Mouse (Mus musculus) kidney, adult 2 months (tissue): Measurements from ENCODE around the gene Gss. TPM values are rescaled to one million over a fixed set of nuclear protein-coding genes. Genes with fewer than 3 reads are reported as not detected.

Experiments
- DNase-seq: peaks from one replicate; pipeline ENCODE4 v3.0.0; 2021
- H3K27ac ChIP-seq: fragments of 200-500 bp; 2 replicates; pipeline ENCODE4 v1.5.1; 2012; ENCODE audit warnings: low read depth, low read length, control low read depth, inconsistent platforms; ENCODE audit not compliant: insufficient read depth
- H3K27me3 ChIP-seq: fragments of 200-500 bp; replicated peaks from 2 replicates; pipeline ENCODE4 v1.6.1; 2012; ENCODE audit warnings: mild to moderate bottlenecking, moderate library complexity, low read length, inconsistent platforms; ENCODE audit not compliant: control insufficient read depth, insufficient read depth
- H3K36me3 ChIP-seq: fragments of 200-500 bp; 2 replicates; pipeline ENCODE4 v1.6.1; 2012; ENCODE audit warnings: mild to moderate bottlenecking, moderate library complexity, low read length, inconsistent platforms; ENCODE audit not compliant: control insufficient read depth, insufficient read depth
- H3K4me1 ChIP-seq: fragments of 200-500 bp; 2 replicates; pipeline ENCODE4 v1.6.1; 2011; ENCODE audit warnings: low read length; ENCODE audit not compliant: control insufficient read depth, insufficient read depth
- H3K4me3 ChIP-seq: fragments of 200-500 bp; 2 replicates; pipeline ENCODE4 v1.5.1; 2011; ENCODE audit warnings: mild to moderate bottlenecking, low read depth, low read length, control low read depth; ENCODE audit not compliant: insufficient read depth
- CTCF ChIP-seq: fragments of 200-500 bp; conservative IDR thresholded peaks from 2 replicates; pipeline ENCODE4 v1.5.1; 2011; ENCODE audit warnings: low read depth, mild to moderate bottlenecking, control low read depth, low read length, moderate library complexity, mixed read lengths; ENCODE audit not compliant: insufficient read depth, insufficient read length
- POLR2A ChIP-seq: fragments of 200-500 bp; IDR thresholded peaks from one replicate; pipeline ENCODE4 v1.6.1; 2011; ENCODE audit warnings: low read depth, low read length, control low read depth
- WGBS: fragments of 180-500 bp; shearing (Covaris S2); methylation state at CpG from one replicate; pipeline ENCODE4 v1.1.7; 2018; 5-methylcytosine and 5-hydroxymethylcytosine counted together
- polyA plus RNA-seq: library from polyadenylated mRNA; depleted of rRNA; stranded (reverse); fragments of >200 nt; gene quantifications from 2 replicates; pipeline ENCODE4 v1.2.3, GENCODE M21; 2012; rRNA removed

Gene Gss
- polyA plus RNA-seq = 248 and 308 TPM in 2 replicates

DNA sequence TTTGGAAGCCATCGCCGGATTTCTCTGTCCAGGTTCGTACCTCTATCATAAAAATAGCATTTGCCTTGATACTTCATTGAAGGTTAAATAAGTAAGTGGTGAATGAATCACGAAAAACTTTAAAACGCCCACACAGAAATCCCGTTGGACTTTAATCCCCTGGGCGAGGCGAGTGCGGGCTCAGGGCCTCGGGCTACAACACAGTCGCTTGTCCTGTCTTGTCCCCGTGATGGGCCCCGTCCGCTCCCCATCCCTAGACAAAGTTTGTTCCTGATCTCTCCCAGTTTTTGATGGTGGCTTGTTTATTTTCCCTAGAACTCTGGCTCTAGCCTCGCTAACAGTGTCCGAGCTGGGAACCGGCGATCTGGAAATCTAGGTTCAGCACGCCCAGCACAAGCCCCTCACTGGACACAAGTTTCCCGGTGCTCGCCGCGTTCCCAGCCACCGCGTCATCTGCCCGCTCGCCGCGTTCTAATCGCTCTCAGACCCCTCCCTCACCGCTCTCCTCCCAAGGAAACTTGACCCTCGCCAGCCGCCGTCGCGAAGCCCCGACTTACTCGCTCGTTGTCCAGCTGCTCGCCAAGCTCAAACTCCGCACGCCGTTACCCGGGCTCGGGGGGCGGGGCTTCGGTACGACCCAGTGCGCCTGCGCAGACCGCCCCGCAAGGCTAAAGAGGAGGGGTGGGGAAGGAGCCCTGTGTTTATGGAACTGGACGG is at the start of gene Gss:
TSS of gene Gss (minus strand) at position 674 of the 717 bp plus-strand sequence.
- WGBS = 1% methylated on average over 53 of the region's 53 CpGs
- H3K36me3 ChIP-seq = no peaks in the 10 kb centered on the region
- peak within 1 kb of the TSS; percentile 73 for H3K4me3 ChIP-seq
- no peaks in the 10 kb centered on the region for H3K27me3 ChIP-seq
- TF ChIP-seq POLR2A (peak; percentile 65), CTCF (no peak)
- H3K4me1 ChIP-seq = peaks cover 20% of the 10 kb centered on the region; the same call in 1 of the 2 replicates
- peak; percentile 99 for DNase-seq
- H3K27ac ChIP-seq = peak within 1 kb of the TSS; percentile 85

DNA sequence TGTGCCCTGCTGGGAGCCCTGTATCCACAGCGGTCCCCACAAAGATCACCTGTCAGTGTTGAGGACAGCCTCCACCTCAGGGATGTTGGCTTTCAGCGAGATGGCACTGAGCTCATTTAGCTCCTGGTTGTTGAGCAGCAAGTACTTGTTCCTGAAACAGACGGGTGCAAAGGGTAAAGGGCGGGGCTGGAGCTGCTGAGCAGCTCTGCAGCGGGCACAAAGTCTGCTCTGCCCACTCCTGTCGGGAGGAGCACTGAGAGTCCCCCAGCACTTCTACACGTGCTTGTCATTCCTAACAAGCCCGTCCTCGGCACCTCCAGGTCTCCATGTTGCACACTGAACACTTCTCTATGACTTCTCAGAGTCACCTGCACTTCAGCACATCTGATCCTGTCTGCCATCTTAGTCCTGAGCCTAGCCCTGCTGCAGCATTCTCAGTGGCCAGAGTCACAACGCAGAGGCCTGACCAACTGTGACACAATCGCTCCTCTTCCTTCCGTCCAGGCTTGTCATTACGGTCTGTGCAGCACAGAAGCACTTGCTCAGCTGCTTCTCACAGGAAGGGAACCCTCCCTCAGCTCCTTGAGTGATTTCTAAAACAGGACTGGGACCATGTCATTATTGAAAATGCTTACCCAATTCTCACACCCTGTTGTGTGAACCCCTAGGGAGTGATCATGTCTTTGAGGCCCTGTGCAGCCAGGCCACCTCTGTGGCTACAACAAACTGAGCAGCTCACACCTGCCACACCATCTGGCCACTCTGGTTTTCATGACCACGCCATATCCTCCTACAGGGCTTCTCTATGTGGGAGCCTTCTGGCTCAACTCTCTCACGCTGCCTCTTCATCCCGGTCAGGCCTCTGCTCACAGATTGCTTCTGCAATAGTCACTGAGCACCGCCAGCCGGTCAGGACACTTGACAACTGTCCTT is 49.2 kb upstream of the Gss start:
- WGBS = 63% methylated on average over 18 of the region's 18 CpGs
- DNase-seq = peak; percentile 86

DNA sequence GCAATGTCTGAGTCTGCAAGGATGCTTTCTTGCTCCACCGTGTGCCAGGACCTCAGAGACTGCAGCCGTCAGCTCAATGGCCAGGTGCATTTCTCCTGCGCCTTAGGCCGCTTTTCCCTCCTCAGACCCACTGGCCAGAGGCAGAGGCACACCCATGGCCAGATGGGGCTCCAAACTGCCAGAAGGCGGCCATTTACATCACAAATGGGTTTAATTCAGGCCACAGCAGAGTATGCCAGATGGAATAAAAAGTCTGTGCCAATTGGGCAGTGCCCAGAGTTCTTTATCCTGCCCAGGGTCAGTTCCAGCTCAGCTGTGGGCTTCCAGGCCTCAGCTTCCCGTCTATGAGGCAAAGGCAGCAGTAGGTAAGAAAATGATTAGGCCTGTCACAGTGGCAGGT is 48.0 kb upstream of the Gss start:
- Histone ChIP-seq H3K4me1 (peaks cover 5% of the 10 kb centered on the region; the same call in 1 of the 2 replicates), H3K27me3 (no peaks in the 10 kb centered on the region), H3K4me3 (no peak overlapping the region), H3K27ac (no peak overlapping the region), H3K36me3 (peaks cover 1% of the 10 kb centered on the region; the same call in 1 of the 2 replicates)
- WGBS = 82% methylated on average over 6 of the region's 6 CpGs
- DNase-seq = no peak
- no peak for TF ChIP-seq POLR2A
- no peak for TF ChIP-seq CTCF

More for the DNA sequence above, 49.2 kb upstream of the Gss start:
- Histone ChIP-seq H3K36me3 (peaks cover 1% of the 10 kb centered on the region; the same call in 1 of the 2 replicates), H3K27ac (no peak overlapping the region), H3K4me3 (no peak overlapping the region), H3K4me1 (peaks cover 5% of the 10 kb centered on the region; the same call in 1 of the 2 replicates), H3K27me3 (no peaks in the 10 kb centered on the region)
- TF ChIP-seq POLR2A = no peak
- TF ChIP-seq CTCF = no peak

DNA sequence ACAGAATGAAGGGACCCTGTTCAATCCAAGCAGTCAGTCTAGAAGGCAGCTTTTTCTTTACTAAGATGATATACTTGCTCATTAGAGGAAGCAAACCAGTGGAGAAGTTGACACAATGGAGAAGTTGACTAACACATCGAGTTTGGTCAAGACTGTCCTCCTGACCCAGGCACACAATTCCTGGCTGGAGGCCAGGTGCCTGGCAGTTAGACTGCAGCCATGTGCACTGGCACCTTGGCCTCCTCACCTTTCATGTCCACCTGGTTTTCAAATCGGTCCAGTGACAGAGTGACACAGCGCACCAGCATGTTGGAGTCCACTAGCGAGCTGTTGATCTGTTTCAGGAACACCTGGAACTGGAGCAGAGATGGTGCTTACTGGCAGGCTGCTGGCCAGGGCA is 44.8 kb upstream of the Gss start:
- H3K36me3 ChIP-seq = no peaks in the 10 kb centered on the region; the same call in 1 of the 2 replicates

DNA sequence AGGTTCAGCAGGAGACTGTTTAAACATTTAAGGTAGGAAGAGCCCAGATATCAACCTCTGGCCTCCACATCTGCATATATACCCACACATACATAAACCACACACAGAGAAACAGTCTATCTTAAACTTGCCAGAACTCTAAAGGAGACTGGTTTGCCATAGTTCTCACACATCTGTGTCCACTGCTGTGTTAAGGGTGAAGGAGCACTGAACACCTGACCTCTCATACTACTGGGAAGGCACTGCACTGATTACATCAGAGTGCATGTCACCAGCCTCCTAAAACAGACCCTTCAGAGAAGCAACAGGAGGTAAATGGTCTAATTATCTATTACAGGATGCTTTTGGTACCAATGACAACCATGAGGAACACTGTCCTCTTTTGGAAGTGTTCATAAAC is 44.3 kb upstream of the Gss start:
- TF ChIP-seq CTCF = no peak
- no peak for TF ChIP-seq POLR2A
- DNase-seq = no peak
- no peaks in the 10 kb centered on the region for H3K27me3 ChIP-seq

More for the DNA sequence above, 44.8 kb upstream of the Gss start:
- Histone ChIP-seq H3K27me3 (no peaks in the 10 kb centered on the region), H3K27ac (no peak overlapping the region), H3K4me3 (no peak overlapping the region), H3K4me1 (peaks cover 5% of the 10 kb centered on the region; the same call in 1 of the 2 replicates)
- TF ChIP-seq CTCF (no peak), POLR2A (no peak)
- DNase-seq = peak; percentile 40
- 64% methylated on average over 4 of the region's 4 CpGs for WGBS

DNA sequence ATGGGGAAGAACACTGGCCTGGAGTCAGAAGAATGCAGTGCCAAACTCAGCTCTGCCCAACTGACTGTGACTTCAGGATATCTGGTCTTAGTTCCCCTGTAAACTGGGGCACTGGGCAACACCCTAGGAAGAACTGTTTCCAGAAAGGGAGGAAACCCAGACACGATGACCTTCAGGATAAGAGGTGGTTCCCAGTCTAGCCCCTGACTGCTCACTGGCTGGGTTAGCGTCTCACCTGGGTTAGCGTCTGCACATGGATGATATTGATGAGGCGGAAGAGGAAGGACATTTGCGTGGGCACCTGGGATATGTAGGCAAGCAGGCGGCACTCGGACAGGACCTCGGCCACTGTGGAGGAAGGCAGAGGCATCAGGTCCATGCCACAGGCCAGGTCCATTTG is 43.4 kb upstream of the Gss start:
- Histone ChIP-seq H3K36me3 (no peaks in the 10 kb centered on the region; the same call in 1 of the 2 replicates), H3K27ac (no peak overlapping the region), H3K4me3 (no peak overlapping the region), H3K27me3 (no peaks in the 10 kb centered on the region), H3K4me1 (no peaks in the 10 kb centered on the region)
- DNase-seq = no peak
- TF ChIP-seq POLR2A (no peak), CTCF (no peak)
- 93% methylated on average over 8 of the region's 8 CpGs for WGBS

More for the DNA sequence above, 44.3 kb upstream of the Gss start:
- H3K27ac ChIP-seq = no peak overlapping the region
- no peaks in the 10 kb centered on the region; the same call in 1 of the 2 replicates for H3K36me3 ChIP-seq
- peaks cover 3% of the 10 kb centered on the region; the same call in 1 of the 2 replicates for H3K4me1 ChIP-seq
- H3K4me3 ChIP-seq = no peak overlapping the region

DNA sequence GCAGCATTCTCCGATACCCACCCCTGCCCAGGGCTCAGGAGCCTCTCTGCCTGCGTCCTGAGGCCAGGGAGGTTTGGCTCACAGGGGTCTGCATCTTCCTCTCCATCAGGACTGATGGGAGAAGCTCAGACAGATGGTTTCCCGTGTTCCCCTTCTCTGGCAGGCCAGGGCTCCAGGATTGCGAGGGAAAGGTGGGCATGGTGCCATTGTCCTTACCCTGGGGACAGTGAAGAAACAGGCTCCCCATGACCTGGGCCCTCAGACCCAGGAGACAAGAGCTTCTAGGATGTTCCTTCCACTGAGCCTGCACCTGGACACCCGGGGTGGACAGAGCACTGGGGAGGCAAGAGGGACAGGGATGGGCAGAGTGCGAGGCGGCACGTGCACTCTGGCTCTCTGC is 42.0 kb upstream of the Gss start:
- no peaks in the 10 kb centered on the region for H3K4me1 ChIP-seq
- no peaks in the 10 kb centered on the region; the same call in 1 of the 2 replicates for H3K36me3 ChIP-seq
- H3K27ac ChIP-seq = no peak overlapping the region
- WGBS = 86% methylated on average over 8 of the region's 8 CpGs
- H3K4me3 ChIP-seq = no peak overlapping the region
- no peak for DNase-seq
- H3K27me3 ChIP-seq = no peaks in the 10 kb centered on the region
- TF ChIP-seq CTCF (no peak), POLR2A (no peak)
